Mouse (Mus musculus): ENCODE measurements around the gene Serpine3.

DNA sequence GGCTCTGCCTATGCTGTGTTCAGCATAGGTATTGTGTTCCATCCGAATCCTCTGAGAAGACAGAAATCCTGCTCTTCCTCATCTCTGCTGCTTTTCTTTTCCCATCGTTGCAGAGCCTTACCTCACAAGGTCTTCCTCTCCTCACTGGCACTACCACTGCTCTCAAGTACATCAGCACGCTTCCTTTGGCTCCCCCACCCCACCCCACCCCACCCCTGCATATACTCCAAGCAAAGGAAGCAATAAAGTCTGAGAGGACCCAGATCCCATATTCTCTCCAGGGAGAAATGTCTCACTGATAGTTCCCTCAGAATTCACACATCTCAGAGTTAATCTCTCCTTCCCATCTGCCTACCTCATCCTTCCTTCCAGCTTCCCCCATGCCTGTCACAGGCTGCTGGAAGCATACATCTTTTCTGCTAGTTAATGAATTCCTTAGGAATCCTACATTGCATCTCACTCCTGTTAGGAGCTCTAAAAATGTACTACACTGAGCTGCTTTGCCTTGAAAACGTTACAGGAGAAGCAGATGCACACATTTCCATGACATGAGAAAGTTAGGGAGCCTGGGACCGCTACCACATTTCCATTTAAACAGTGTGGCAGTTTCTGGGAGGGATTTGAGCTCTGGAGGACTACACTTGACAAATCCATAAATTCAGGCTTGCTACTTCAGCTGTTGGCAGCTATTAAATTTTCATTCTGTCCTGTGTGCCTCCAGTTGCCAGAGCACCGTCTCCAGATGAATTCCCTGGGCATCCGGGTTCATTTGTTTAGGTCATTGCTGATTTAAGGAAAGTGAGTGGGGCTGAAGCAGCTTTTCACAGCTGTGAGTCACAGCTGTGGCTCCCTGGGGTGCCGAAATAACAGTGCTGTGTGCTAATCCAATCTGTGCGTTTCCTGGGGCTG lies 25.8 kb upstream of the Serpine3 start:
- TF ChIP-seq CTCF (IDR thresholded peaks at IDR 0.05; ENCODE audit: low read depth) = no peak
- no peak for TF ChIP-seq EP300 (IDR thresholded peaks at IDR 0.05; ENCODE audit: low read depth)

All from liver, embryonic 14.5 days (tissue).